Mouse (Mus musculus): ENCODE data around the gene Tmem87a.

GRCm38 (mm10) chr2:120397951-120398350 lies 6.0 kb downstream of the Tmem87a start:
- no peak for TF ChIP-seq POLR2A (IDR thresholded peaks at IDR 0.05; ENCODE audit: insufficient read depth, low read length)
- no peak for TF ChIP-seq CTCF (IDR thresholded peaks at IDR 0.05; ENCODE audit: low read depth, low read length)
- TF ChIP-seq EP300 (IDR thresholded peaks at IDR 0.05; ENCODE audit: insufficient read depth, low read depth, low read length), result no peak
